Comparison of ENCODE assay signal across 8 mouse cellular contexts in genomic region chr3:121261939-121262520, GRCm38 (mm10). TPM values are rescaled to one million over a fixed set of nuclear protein-coding genes. Genes with fewer than 3 reads are reported as not detected.
DNase-seq lines count a peak whose midpoint lies in the region; ATAC-seq and TF ChIP-seq lines count a peak whose summit lies in the region.

No protein-coding gene starts in this region.

- 11% methylated on average over 21 of the region's 21 CpGs for WGBS in kidney, postnatal 0 days
- 9% methylated on average over 21 of the region's 21 CpGs for WGBS in embryonic facial prominence, embryonic 10.5 days
- 9% methylated on average over 21 of the region's 21 CpGs for WGBS in hindbrain, postnatal 0 days
- WGBS in neural tube, embryonic 12.5 days = 10% methylated on average over 21 of the region's 21 CpGs

- H3K4me3 ChIP-seq in kidney, postnatal 0 days (replicated peaks; ENCODE audit: low read depth, low read length) = peak overlapping the region; percentile 66
- H3K4me3 ChIP-seq in embryonic facial prominence, embryonic 10.5 days = peak overlapping the region; percentile 84
- H3K4me3 ChIP-seq in hindbrain, postnatal 0 days (ENCODE audit: low read length) = peak overlapping the region; percentile 78
- H3K4me3 ChIP-seq in neural tube, embryonic 12.5 days = peak overlapping the region; percentile 75

- DNase-seq in kidney, postnatal 0 days (ENCODE audit: low spot score) = no peak
- no peak for DNase-seq in kidney, postnatal 25 days
- DNase-seq in embryonic facial prominence, embryonic 10.5 days (ENCODE audit: low spot score) = no peak
- DNase-seq in hindbrain, postnatal 0 days (ENCODE audit: low spot score) = no peak
- no peak for DNase-seq in left cerebral cortex, postnatal 25 days (ENCODE audit: low spot score in 2 of 2)
- no peak for DNase-seq in right cerebral cortex, postnatal 36 days (ENCODE audit: low spot score in 2 of 2)
- no peak for DNase-seq in frontal cortex, postnatal 10 days (ENCODE audit: low spot score in 2 of 2)

- no peaks in the 10 kb centered on the region for H3K9me3 ChIP-seq in kidney, postnatal 0 days (replicated peaks; ENCODE audit: low read length)
- no peaks in the 10 kb centered on the region for H3K9me3 ChIP-seq in embryonic facial prominence, embryonic 10.5 days
- no peaks in the 10 kb centered on the region for H3K9me3 ChIP-seq in hindbrain, postnatal 0 days (ENCODE audit: low read length)
- H3K9me3 ChIP-seq in neural tube, embryonic 12.5 days = no peaks in the 10 kb centered on the region

- ATAC-seq in kidney, postnatal 0 days (replicated peaks; ENCODE audit: low FRiP score, low read depth) = no peak
- no peak for ATAC-seq in hindbrain, postnatal 0 days
- no peak for ATAC-seq in neural tube, embryonic 12.5 days (ENCODE audit: low FRiP score, low read depth)

- no peaks in the 10 kb centered on the region for H3K4me1 ChIP-seq in kidney, postnatal 0 days (replicated peaks; ENCODE audit: insufficient read depth, low read length)
- H3K4me1 ChIP-seq in embryonic facial prominence, embryonic 10.5 days = peaks cover 15% of the 10 kb centered on the region
- peaks cover 8% of the 10 kb centered on the region; the same call in 1 of the 2 replicates for H3K4me1 ChIP-seq in hindbrain, postnatal 0 days (ENCODE audit: insufficient read depth, low read length)
- peaks cover 7% of the 10 kb centered on the region; the same call in 1 of the 2 replicates for H3K4me1 ChIP-seq in neural tube, embryonic 12.5 days

- peak overlapping the region; percentile 36; the same call in 1 of the 2 replicates for H3K27ac ChIP-seq in kidney, postnatal 0 days
- peak overlapping the region; percentile 85 for H3K27ac ChIP-seq in embryonic facial prominence, embryonic 10.5 days (replicated peaks)
- peak overlapping the region; percentile 71; the same call in 1 of the 2 replicates for H3K27ac ChIP-seq in hindbrain, postnatal 0 days
- no peak overlapping the region for H3K27ac ChIP-seq in neural tube, embryonic 12.5 days

- TF ChIP-seq CTCF in kidney, postnatal 0 days (IDR thresholded peaks at IDR 0.05; ENCODE audit: low read depth) = no peak
- no peak for TF ChIP-seq CTCF in hindbrain, postnatal 0 days (IDR thresholded peaks at IDR 0.05; ENCODE audit: low read depth)

- H3K36me3 ChIP-seq in kidney, postnatal 0 days (ENCODE audit: insufficient read depth, low read length) = no peaks in the 10 kb centered on the region
- no peaks in the 10 kb centered on the region for H3K36me3 ChIP-seq in embryonic facial prominence, embryonic 10.5 days (replicated peaks)
- no peaks in the 10 kb centered on the region for H3K36me3 ChIP-seq in hindbrain, postnatal 0 days (ENCODE audit: insufficient read depth, low read length)
- no peaks in the 10 kb centered on the region for H3K36me3 ChIP-seq in neural tube, embryonic 12.5 days

- peaks cover 21% of the 10 kb centered on the region for H3K27me3 ChIP-seq in kidney, postnatal 0 days (ENCODE audit: insufficient read depth, low read length)
- peaks cover 81% of the 10 kb centered on the region for H3K27me3 ChIP-seq in embryonic facial prominence, embryonic 10.5 days (replicated peaks; ENCODE audit: low read depth, poor library complexity, severe bottlenecking)
- peaks cover 2% of the 10 kb centered on the region; the same call in 1 of the 2 replicates for H3K27me3 ChIP-seq in hindbrain, postnatal 0 days (ENCODE audit: insufficient read depth, low read length)
- H3K27me3 ChIP-seq in neural tube, embryonic 12.5 days (replicated peaks) = peaks cover 34% of the 10 kb centered on the region

- peak overlapping the region; percentile 99 for H3K4me2 ChIP-seq in kidney, postnatal 0 days (ENCODE audit: low read length)
- peak overlapping the region; percentile 87 for H3K4me2 ChIP-seq in hindbrain, postnatal 0 days (ENCODE audit: low read depth, low read length)
- peak overlapping the region; percentile 98 for H3K4me2 ChIP-seq in neural tube, embryonic 12.5 days (replicated peaks)

- intact Hi-C loops in left cerebral cortex, postnatal 25 days (cut with DNase I) = loop anchor here (10.0 kb wide), 1 partner anchor 87 kb away; the partner anchor contains the start of gene Rwdd3

- H3K9ac ChIP-seq in kidney, postnatal 0 days (ENCODE audit: low read depth, low read length) = peak overlapping the region; percentile 70
- H3K9ac ChIP-seq in hindbrain, postnatal 0 days (replicated peaks; ENCODE audit: low read length) = peak overlapping the region; percentile 90
- H3K9ac ChIP-seq in neural tube, embryonic 12.5 days = peak overlapping the region; percentile 76

RNA-seq across cellular contexts. Expression of gene Tmem56, which starts 20.9 kb away (rescaled TPM):
- polyA plus RNA-seq in kidney, postnatal 0 days (2015; fragmentation: Nextera tagmentation; extraction: Ambion mirVana) = 1.7 and 1.9 TPM in 2 replicates
- 0.81 and 0.84 TPM in 2 replicates for polyA plus RNA-seq in embryonic facial prominence, embryonic 10.5 days (2016; fragmentation: Nextera tagmentation; extraction: Ambion mirVana)
- total RNA-seq in hindbrain, postnatal 0 days (2014; rRNA removed) = 8.1 and 13.5 TPM in 2 replicates
- 3.8 and 3.9 TPM in 2 replicates for polyA plus RNA-seq in hindbrain, postnatal 0 days (2015; fragmentation: Nextera tagmentation; extraction: Ambion mirVana)
- 0.60 and 0.82 TPM in 2 replicates for polyA plus RNA-seq in neural tube, embryonic 12.5 days (2016; fragmentation: Nextera tagmentation; extraction: Ambion mirVana)
- total RNA-seq in left cerebral cortex, postnatal 25 days (2021) = 10 to 100 TPM; 47.1 to 47.3 TPM

RNA-seq across cellular contexts. Expression of gene Alg14, which starts 29.5 kb away (rescaled TPM):
- 38.2 and 40.0 TPM in 2 replicates for polyA plus RNA-seq in kidney, postnatal 0 days (2015; fragmentation: Nextera tagmentation; extraction: Ambion mirVana)
- polyA plus RNA-seq in embryonic facial prominence, embryonic 10.5 days (2016; fragmentation: Nextera tagmentation; extraction: Ambion mirVana) = 30.7 and 34.3 TPM in 2 replicates
- total RNA-seq in hindbrain, postnatal 0 days (2014; rRNA removed) = 26.6 and 30.3 TPM in 2 replicates
- 35.3 and 39.5 TPM in 2 replicates for polyA plus RNA-seq in hindbrain, postnatal 0 days (2015; fragmentation: Nextera tagmentation; extraction: Ambion mirVana)
- polyA plus RNA-seq in neural tube, embryonic 12.5 days (2016; fragmentation: Nextera tagmentation; extraction: Ambion mirVana) = 26.8 and 33.5 TPM in 2 replicates
- total RNA-seq in left cerebral cortex, postnatal 25 days (2021) = 10 to 100 TPM; 15.2 to 16.3 TPM
